Mouse (Mus musculus) hindbrain, embryonic 15.5 days (tissue): ENCODE data around the gene Sirpa. TPM values are rescaled to one million over a fixed set of nuclear protein-coding genes. Genes with fewer than 3 reads are reported as not detected.

Source experiments
- ATAC-seq: fragments of 200-750 bp; cut with Nextera tagmentation; 2 replicates; pipeline ENCODE4 v1.8.0; 2017; ENCODE audit warnings: low read depth, moderate number of reproducible peaks, moderate TSS enrichment; ENCODE audit not compliant: low FRiP score
- H3K27ac ChIP-seq: fragments of 300-500 bp; sonication (generic); replicated peaks from 2 replicates; pipeline ENCODE4 v1.5.1; 2015; ENCODE audit warnings: mild to moderate bottlenecking, inconsistent platforms
- H3K27me3 ChIP-seq: fragments of 300-500 bp; sonication (generic); 2 replicates; pipeline ENCODE4 v1.6.1; 2015; ENCODE audit warnings: control low read depth, inconsistent platforms
- H3K36me3 ChIP-seq: fragments of 300-500 bp; sonication (generic); 2 replicates; pipeline ENCODE4 v1.6.1; 2015; ENCODE audit warnings: control low read depth, inconsistent platforms
- H3K4me1 ChIP-seq: fragments of 300-500 bp; sonication (generic); replicated peaks from 2 replicates; pipeline ENCODE4 v1.6.1; 2015; ENCODE audit warnings: control low read depth, inconsistent platforms
- H3K4me2 ChIP-seq: fragments of 300-500 bp; sonication (generic); 2 replicates; pipeline ENCODE4 v1.6.1; 2015; ENCODE audit warnings: moderate library complexity, mild to moderate bottlenecking, inconsistent platforms
- H3K4me3 ChIP-seq: fragments of 300-500 bp; sonication (generic); 2 replicates; pipeline ENCODE4 v1.5.1; 2015; ENCODE audit warnings: mild to moderate bottlenecking, inconsistent platforms
- H3K9ac ChIP-seq: fragments of 300-500 bp; sonication (generic); 2 replicates; pipeline ENCODE4 v1.6.1; 2015; ENCODE audit warnings: inconsistent platforms
- H3K9me3 ChIP-seq: fragments of 300-500 bp; sonication (generic); 2 replicates; pipeline ENCODE4 v1.6.1; 2016; ENCODE audit warnings: control low read depth, inconsistent platforms
- WGBS: fragments of 180-500 bp; shearing (Covaris S2); methylation state at CpG from one replicate; pipeline ENCODE4 v1.1.7; 2015; 5-methylcytosine and 5-hydroxymethylcytosine counted together
- polyA plus RNA-seq: library from polyadenylated mRNA; unstranded; fragments of >200 nt; fragmentation: Nextera tagmentation; extraction: Ambion mirVana; gene quantifications from 2 replicates; pipeline ENCODE4 v1.2.1, GENCODE M21; 2015

Sirpa gene
- polyA plus RNA-seq, 1 experiment from 2014 or later, result 31.7 TPM

DNA sequence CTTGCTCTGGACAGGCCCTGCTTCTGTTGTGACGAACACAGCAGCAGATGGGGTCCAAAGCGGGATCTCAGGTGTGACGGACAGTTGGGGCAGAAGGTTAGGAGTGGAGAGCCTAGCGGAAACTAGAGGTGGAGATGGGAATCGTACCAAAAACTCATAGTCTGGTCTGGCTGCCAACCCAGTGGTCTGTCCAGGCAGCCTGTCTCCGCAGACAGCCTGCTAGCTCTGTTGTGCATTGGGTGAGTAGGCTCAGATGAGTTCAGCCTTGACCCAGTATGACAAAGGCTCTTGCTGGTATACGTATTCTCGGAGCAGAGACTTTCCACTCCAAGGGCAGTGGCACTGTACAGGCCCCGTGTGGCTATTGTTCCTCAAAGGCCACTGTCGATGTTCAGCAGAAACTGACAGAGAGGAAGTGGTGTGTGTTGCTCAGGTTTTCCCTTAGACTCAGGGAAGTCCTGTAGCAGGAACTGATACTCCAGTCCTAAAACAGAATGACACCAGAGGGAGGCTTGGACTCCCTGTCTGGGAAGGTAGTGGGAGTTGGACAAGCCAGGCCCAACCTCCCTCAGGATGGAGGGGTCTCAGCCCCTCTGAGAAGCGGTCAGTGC lies 6.6 kb upstream of the Sirpa start:
- H3K4me3 ChIP-seq, result no peak overlapping the region
- peaks cover 5% of the 10 kb centered on the region; the same call in 1 of the 2 replicates for H3K4me1 ChIP-seq
- no peak overlapping the region for H3K27ac ChIP-seq
- whole genome bisulfite sequencing, result 81% methylated on average over 11 of the region's 11 CpGs
- no peak for ATAC-seq
- H3K36me3 ChIP-seq, result no peaks in the 10 kb centered on the region
- H3K4me2 ChIP-seq, result no peak overlapping the region
- H3K9me3 ChIP-seq, result no peaks in the 10 kb centered on the region
- H3K27me3 ChIP-seq, result no peaks in the 10 kb centered on the region
- H3K9ac ChIP-seq, result no peak overlapping the region

DNA sequence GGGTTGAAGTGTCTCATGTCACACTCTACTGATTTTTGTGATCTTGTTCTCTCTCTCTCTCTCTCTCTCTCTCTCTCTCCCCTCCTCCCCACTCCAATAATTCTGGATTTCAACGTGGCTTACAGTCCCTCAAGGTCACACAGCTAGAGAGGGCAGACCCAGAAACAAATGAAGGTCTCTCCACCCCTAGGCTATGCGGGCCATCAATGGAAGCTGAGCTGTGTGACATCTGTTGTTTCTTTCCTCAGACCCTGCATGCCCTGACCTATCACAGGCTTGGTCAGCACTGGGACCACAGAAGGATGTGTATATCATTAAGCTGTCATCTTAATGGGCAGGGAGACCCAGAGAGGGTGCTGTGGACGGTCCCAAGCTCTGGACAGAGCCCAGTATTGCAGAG lies 5.4 kb upstream of the Sirpa start:
- no peak for ATAC-seq
- Histone ChIP-seq H3K27me3 (no peaks in the 10 kb centered on the region), H3K9me3 (no peaks in the 10 kb centered on the region), H3K36me3 (no peaks in the 10 kb centered on the region), H3K27ac (no peak overlapping the region), H3K4me3 (no peak overlapping the region), H3K4me2 (no peak overlapping the region), H3K9ac (no peak overlapping the region), H3K4me1 (peaks cover 14% of the 10 kb centered on the region)
- WGBS, result 57% methylated on average over 3 of the region's 3 CpGs

DNA sequence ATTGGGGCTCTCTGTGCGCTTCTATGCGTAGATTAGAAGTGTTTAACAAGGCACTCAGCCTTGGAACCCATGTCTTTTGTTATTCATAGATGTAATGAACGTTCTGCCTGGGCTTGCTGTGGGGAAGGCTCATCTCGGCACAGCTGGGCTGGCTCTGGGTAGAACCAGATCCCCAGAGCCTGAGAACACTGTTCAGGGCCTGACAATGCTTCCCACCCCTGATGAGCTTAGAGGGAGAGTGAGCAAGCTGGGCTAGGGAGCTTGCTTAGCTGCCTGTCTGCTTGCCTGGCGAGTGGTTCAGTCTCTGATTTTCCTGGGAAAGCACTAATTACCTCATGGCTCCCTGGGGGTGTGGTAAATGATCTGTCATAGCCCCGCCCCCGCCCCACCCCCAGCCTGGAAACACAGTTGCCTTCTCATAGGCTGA lies 4.8 kb upstream of the Sirpa start:
- Histone ChIP-seq H3K27me3 (no peaks in the 10 kb centered on the region), H3K4me3 (no peak overlapping the region), H3K4me1 (peaks cover 19% of the 10 kb centered on the region), H3K4me2 (no peak overlapping the region), H3K36me3 (no peaks in the 10 kb centered on the region), H3K9me3 (no peaks in the 10 kb centered on the region), H3K9ac (no peak overlapping the region), H3K27ac (no peak overlapping the region)
- WGBS, result 13% methylated on average over 7 of the region's 7 CpGs
- peak; percentile 28; the same call in 1 of the 2 replicates for ATAC-seq

DNA sequence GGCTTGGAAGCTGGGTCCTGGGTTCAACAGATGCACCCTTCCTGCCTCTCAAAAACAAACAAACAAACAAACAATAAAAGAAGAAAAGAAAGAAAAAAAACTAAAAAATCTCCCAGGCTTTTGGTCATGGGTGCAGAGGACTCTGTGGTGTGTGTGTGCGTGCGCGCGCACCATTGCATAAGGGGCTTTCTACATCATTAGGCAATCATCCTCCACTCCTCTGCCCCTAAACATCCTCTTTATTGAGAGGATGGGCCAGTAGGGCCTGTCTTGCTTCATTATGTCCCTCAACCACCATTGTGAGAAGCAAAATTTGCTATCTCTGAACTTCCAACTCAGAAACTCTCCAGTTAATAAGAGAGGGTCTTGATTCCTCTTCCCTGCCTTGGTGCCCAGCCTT lies 738 bp upstream of the Sirpa start:
- no peak for ATAC-seq
- no peak overlapping the region for H3K27ac ChIP-seq
- H3K4me1 ChIP-seq, result peaks cover 45% of the 10 kb centered on the region
- H3K27me3 ChIP-seq, result no peaks in the 10 kb centered on the region
- H3K4me3 ChIP-seq, result peak overlapping the region; percentile 75; the same call in 1 of the 2 replicates
- no peaks in the 10 kb centered on the region for H3K9me3 ChIP-seq
- no peaks in the 10 kb centered on the region for H3K36me3 ChIP-seq
- WGBS, result 52% methylated on average over 4 of the region's 4 CpGs
- H3K9ac ChIP-seq, result 0 out of 2 replicates have a peak overlapping the region, but pooled peaks have one; percentile 72
- H3K4me2 ChIP-seq, result peak overlapping the region; percentile 81

DNA sequence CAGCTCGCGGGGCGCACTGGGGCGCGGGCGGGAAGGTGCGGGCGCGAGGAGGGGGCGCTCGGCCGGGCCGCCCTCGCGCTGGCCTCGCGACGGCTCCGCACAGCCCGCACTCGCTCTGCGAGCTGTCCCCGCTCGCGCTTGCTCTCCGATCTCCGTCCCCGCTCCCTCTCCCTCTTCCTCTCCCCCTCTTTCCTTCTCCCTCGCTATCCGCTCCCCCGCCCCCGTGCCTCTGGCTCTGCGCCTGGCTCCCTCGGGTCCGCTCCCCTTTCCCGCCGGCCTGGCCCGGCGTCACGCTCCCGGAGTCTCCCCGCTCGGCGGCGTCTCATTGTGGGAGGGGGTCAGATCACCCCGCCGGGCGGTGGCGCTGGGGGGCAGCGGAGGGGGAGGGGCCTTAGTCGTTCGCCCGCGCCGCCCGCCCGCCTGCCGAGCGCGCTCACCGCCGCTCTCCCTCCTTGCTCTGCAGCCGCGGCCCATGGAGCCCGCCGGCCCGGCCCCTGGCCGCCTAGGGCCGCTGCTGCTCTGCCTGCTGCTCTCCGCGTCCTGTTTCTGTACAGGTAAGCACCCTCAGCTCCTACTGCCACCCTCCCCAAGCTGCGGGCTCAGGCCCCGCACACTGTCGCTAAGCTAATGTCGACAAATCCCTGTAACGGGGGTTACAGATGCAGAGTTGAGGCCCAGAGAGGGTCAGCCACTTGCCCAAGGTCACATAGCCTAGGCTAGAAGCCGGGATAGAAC lies 673 bp downstream of the Sirpa start:
- Histone ChIP-seq H3K4me1 (peaks cover 42% of the 10 kb centered on the region), H3K27me3 (no peaks in the 10 kb centered on the region), H3K36me3 (no peaks in the 10 kb centered on the region), H3K9ac (peak overlapping the region; percentile 72), H3K4me2 (peak overlapping the region; percentile 81), H3K4me3 (peak overlapping the region; percentile 75), H3K9me3 (no peaks in the 10 kb centered on the region), H3K27ac (peak overlapping the region; percentile 86)
- 1% methylated on average over 40 of the region's 77 CpGs for WGBS
- peak; percentile 87 for ATAC-seq

DNA sequence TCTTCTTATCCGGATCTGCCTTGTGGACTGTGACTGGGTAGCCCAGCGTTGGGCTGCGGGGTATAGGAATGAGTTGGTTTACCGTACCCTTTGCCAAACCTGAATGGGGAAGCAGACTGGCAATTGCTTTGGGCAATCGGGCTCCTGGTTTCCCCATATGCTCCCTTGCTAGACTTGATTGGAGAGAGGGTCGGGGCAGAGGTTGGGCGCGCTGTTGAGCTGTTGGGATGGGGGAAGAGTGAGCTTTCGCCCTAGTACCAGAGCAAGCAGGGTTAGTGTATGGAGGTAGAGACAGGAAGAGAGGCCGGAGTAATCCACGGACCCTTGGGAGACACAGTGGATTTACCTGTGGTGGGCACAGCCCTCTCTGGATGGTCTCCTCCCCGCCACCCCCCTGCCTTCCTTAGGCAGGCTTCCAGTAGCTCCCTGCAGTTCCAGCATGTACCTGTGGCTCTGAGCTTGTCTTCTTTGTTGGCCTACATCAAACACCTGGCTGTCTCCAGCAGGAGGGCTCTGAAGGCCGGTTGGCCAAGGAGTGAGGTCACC lies 1.3 kb downstream of the Sirpa start:
- ATAC-seq, result peak; percentile 10; the same call in 1 of the 2 replicates
- peak overlapping the region; percentile 86 for H3K27ac ChIP-seq
- peak overlapping the region; percentile 81 for H3K4me2 ChIP-seq
- H3K9ac ChIP-seq, result peak overlapping the region; percentile 72
- WGBS, result 5% methylated on average over 13 of the region's 13 CpGs
- no peaks in the 10 kb centered on the region for H3K27me3 ChIP-seq
- no peaks in the 10 kb centered on the region for H3K9me3 ChIP-seq
- H3K4me1 ChIP-seq, result peaks cover 42% of the 10 kb centered on the region
- H3K36me3 ChIP-seq, result no peaks in the 10 kb centered on the region
- peak overlapping the region; percentile 75 for H3K4me3 ChIP-seq

DNA sequence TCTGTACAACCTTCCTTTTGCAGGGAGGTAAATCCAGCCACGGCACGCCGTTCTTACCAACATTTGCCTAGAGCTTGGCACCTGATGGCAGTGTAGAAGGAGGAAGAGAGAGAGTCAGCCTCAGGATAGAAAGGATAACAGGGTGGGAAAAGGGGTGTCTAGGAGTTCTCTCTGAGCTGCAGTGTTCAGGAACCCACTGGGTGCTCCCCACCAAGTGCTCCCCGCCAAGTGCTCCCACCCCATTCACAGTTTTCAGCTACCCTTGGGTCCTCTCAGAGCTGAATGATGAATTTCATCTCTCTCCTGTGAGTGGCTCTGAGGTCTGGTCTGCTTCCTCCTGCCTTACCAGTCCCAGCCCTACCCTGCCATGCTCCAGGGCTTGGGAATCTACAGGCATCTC lies 1.9 kb downstream of the Sirpa start:
- Histone ChIP-seq H3K4me1 (peaks cover 42% of the 10 kb centered on the region), H3K36me3 (no peaks in the 10 kb centered on the region), H3K27ac (0 out of 2 replicates have a peak overlapping the region, but pooled peaks have one; percentile 86), H3K27me3 (no peaks in the 10 kb centered on the region), H3K9ac (peak overlapping the region; percentile 72; the same call in 1 of the 2 replicates), H3K4me3 (peak overlapping the region; percentile 75), H3K4me2 (peak overlapping the region; percentile 81), H3K9me3 (no peaks in the 10 kb centered on the region)
- WGBS, result 69% methylated on average over 4 of the region's 4 CpGs
- ATAC-seq, result no peak

DNA sequence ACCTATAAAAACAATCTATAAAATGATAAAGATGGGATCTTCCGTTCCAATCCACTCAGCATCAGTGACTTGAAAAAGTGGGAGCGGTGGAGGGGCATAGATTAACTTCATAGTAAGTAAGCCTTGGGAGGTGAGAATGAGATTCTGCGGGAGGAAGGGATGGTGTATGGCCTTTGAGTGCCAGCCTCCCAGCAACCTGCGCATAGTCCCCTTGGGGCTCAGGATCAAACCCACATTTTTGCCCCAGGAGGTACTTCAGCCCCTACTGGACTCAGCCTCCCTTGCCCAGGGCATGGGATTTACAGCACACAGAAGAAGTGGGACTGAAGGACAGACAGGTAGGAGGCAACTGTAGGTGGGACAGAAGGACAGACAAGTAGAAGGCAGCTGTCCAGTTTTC lies 2.6 kb downstream of the Sirpa start:
- H3K9me3 ChIP-seq, result no peaks in the 10 kb centered on the region
- peak overlapping the region; percentile 81 for H3K4me2 ChIP-seq
- no peaks in the 10 kb centered on the region for H3K27me3 ChIP-seq
- no peaks in the 10 kb centered on the region for H3K36me3 ChIP-seq
- 87% methylated on average over 4 of the region's 4 CpGs for WGBS
- H3K27ac ChIP-seq, result no peak overlapping the region
- H3K4me1 ChIP-seq, result peaks cover 42% of the 10 kb centered on the region
- peak overlapping the region; percentile 75; the same call in 1 of the 2 replicates for H3K4me3 ChIP-seq
- no peak overlapping the region for H3K9ac ChIP-seq
- no peak for ATAC-seq

DNA sequence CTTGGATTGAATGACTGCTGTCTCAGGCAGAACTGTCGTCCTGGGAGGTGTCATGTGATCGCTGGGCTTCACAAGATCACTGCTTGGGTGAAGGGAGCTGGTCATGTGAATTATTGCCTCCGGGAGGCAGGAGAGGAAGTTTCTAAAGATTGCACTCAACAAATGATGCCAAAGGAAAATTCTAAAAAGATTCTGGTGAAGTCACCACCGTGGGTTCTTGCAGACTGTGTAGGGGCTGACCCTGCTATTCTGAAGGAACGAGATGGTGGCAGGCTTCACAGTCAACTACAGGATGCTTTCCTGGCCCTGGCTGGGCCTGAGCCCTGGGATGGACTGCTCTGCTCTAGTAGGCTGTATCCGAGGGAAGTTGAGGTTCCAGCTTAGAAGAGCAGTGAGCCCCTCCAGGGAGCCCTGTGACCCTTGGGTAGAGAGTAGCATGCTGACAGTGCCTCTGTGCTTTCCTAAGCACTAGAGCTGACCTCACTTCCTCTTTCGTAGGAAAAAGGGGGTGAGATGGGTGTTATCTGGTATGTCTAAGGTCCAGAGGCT lies 3.1 kb downstream of the Sirpa start:
- Histone ChIP-seq H3K36me3 (no peaks in the 10 kb centered on the region), H3K4me1 (peaks cover 42% of the 10 kb centered on the region), H3K4me2 (peak overlapping the region; percentile 81; the same call in 1 of the 2 replicates), H3K9me3 (no peaks in the 10 kb centered on the region), H3K27ac (no peak overlapping the region), H3K27me3 (no peaks in the 10 kb centered on the region), H3K9ac (no peak overlapping the region), H3K4me3 (no peak overlapping the region)
- ATAC-seq, result no peak
- WGBS, result 58% methylated on average over 7 of the region's 7 CpGs

DNA sequence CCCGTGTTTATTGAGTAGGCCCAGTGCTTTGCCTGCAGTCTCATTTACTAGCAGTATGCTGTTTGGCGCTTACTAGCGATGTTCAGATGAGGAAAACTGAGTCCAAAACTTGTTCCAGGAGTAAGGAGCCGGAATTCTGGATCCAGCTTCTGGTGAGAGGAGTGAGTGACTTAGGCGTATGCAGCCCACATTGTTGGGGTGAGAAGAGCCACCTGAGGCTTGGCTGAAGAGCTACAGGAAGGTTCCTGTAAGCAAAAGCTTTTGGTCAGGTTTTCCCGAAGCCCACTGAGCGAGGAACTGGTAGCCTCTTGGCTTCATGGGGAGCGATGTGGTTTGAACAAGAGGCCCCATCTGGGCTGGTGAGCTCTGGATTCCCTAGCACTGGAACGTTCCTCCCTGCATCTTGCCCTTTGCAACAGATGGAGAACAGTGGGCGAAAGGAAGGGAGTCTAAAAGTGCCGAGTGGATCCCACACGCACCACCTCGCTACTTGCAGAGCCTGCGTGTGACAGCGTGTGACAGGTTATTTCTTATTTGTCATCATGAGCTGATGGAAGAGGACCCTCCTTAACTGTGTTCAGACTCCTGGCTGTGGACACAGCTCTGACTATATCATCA lies 4.0 kb downstream of the Sirpa start:
- no peak for ATAC-seq
- 88% methylated on average over 15 of the region's 15 CpGs for WGBS
- H3K9ac ChIP-seq, result no peak overlapping the region
- no peaks in the 10 kb centered on the region for H3K36me3 ChIP-seq
- H3K4me3 ChIP-seq, result no peak overlapping the region
- no peaks in the 10 kb centered on the region for H3K27me3 ChIP-seq
- H3K9me3 ChIP-seq, result no peaks in the 10 kb centered on the region
- H3K4me2 ChIP-seq, result no peak overlapping the region
- H3K27ac ChIP-seq, result no peak overlapping the region
- H3K4me1 ChIP-seq, result peaks cover 39% of the 10 kb centered on the region

DNA sequence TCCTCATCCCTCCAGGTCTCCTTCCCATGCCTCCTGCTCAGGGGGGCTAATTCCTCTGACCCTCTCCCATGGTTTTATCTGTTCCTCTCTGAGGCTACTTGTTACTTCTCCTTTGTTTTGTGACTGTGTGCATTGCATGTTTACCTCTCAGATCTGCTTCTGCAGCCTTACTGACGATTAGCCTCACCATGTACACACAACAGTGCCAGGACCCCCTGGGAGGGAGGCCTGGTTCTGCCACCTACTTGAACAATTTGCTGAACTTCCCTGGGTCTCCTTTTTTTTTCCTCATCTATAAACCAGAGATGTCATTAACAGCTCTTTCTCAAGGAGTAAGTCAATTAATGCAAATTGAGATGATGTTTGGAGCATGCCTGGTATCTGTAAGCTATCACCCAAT lies 4.9 kb downstream of the Sirpa start:
- Histone ChIP-seq H3K4me1 (peaks cover 30% of the 10 kb centered on the region), H3K27ac (no peak overlapping the region), H3K4me3 (no peak overlapping the region), H3K4me2 (no peak overlapping the region), H3K9ac (no peak overlapping the region), H3K27me3 (no peaks in the 10 kb centered on the region), H3K36me3 (no peaks in the 10 kb centered on the region), H3K9me3 (no peaks in the 10 kb centered on the region)
- no peak for ATAC-seq
- WGBS, result 45% methylated on average over 1 of the region's 1 CpGs

DNA sequence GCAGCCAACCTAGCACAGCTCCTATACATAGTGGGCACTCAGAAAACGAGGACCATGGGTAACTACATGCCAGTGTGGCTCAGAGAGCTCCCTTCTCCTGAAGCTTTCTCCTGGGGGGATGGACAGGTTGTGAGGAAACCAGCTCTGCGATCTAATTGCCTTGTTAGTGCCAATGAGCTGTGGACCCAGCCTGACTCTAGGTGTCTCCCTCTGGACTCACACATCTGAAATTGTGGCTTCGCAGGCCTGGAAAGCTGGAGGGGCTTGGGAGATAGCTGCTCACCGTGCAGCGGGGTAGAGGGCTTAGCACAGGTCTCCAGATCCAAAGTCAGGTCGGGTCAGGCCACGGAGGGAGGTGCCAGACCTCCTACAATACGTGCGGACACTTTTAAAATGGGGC lies 5.5 kb downstream of the Sirpa start:
- Histone ChIP-seq H3K9ac (no peak overlapping the region), H3K4me3 (no peak overlapping the region), H3K4me2 (no peak overlapping the region), H3K27ac (no peak overlapping the region), H3K27me3 (no peaks in the 10 kb centered on the region), H3K36me3 (no peaks in the 10 kb centered on the region), H3K4me1 (peaks cover 28% of the 10 kb centered on the region), H3K9me3 (no peaks in the 10 kb centered on the region)
- no peak for ATAC-seq
- WGBS, result 75% methylated on average over 9 of the region's 9 CpGs
